Mouse (Mus musculus) kidney, embryonic 16.5 days (tissue): ENCODE measurements around the gene Phrf1. TPM values are rescaled to one million over a fixed set of nuclear protein-coding genes. Genes with fewer than 3 reads are reported as not detected.

Experiments
- ATAC-seq: fragments of 200-750 bp; cut with Nextera tagmentation; 2 replicates; pipeline ENCODE4 v1.8.0; 2017; ENCODE audit warnings: moderate TSS enrichment; ENCODE audit not compliant: low FRiP score, low TSS enrichment
- H3K27ac ChIP-seq: fragments of 300-500 bp; sonication (generic); 2 replicates; pipeline ENCODE4 v1.5.1; 2014; ENCODE audit warnings: low read length
- H3K27me3 ChIP-seq: fragments of 300-500 bp; sonication (generic); 2 replicates; pipeline ENCODE4 v1.6.1; 2014; ENCODE audit warnings: low read length, control low read depth, mixed read lengths; ENCODE audit not compliant: insufficient read depth
- H3K36me3 ChIP-seq: fragments of 300-500 bp; sonication (generic); 2 replicates; pipeline ENCODE4 v1.6.1; 2014; ENCODE audit warnings: low read length, control low read depth, mixed read lengths; ENCODE audit not compliant: insufficient read depth
- H3K4me1 ChIP-seq: fragments of 300-500 bp; sonication (generic); 2 replicates; pipeline ENCODE4 v1.6.1; 2014; ENCODE audit warnings: low read length, control low read depth, mixed read lengths; ENCODE audit not compliant: insufficient read depth
- H3K4me2 ChIP-seq: fragments of 300-500 bp; sonication (generic); replicated peaks from 2 replicates; pipeline ENCODE4 v1.6.1; 2014; ENCODE audit warnings: low read depth, low read length
- H3K4me3 ChIP-seq: fragments of 300-500 bp; sonication (generic); 2 replicates; pipeline ENCODE4 v1.5.1; 2014; ENCODE audit warnings: mild to moderate bottlenecking, low read length
- H3K9ac ChIP-seq: fragments of 300-500 bp; sonication (generic); replicated peaks from 2 replicates; pipeline ENCODE4 v1.6.1; 2014; ENCODE audit warnings: low read length
- H3K9me3 ChIP-seq: fragments of 300-500 bp; sonication (generic); 2 replicates; pipeline ENCODE4 v1.6.1; 2016; ENCODE audit warnings: low read length, control low read depth
- WGBS: fragments of 180-500 bp; shearing (Covaris S2); extraction: QIAGEN DNeasy Blood & Tissue Kit; methylation state at CpG from one replicate; pipeline ENCODE4 v1.1.7; 2014; 5-methylcytosine and 5-hydroxymethylcytosine counted together
- polyA plus RNA-seq: library from polyadenylated mRNA; unstranded; fragments of >200 nt; fragmentation: Nextera tagmentation; extraction: Ambion mirVana; gene quantifications from 2 replicates; pipeline ENCODE4 v1.2.1, GENCODE M21; 2015

Phrf1 gene
- polyA plus RNA-seq, 1 experiment from 2014 or later, result 81.2 TPM

DNA sequence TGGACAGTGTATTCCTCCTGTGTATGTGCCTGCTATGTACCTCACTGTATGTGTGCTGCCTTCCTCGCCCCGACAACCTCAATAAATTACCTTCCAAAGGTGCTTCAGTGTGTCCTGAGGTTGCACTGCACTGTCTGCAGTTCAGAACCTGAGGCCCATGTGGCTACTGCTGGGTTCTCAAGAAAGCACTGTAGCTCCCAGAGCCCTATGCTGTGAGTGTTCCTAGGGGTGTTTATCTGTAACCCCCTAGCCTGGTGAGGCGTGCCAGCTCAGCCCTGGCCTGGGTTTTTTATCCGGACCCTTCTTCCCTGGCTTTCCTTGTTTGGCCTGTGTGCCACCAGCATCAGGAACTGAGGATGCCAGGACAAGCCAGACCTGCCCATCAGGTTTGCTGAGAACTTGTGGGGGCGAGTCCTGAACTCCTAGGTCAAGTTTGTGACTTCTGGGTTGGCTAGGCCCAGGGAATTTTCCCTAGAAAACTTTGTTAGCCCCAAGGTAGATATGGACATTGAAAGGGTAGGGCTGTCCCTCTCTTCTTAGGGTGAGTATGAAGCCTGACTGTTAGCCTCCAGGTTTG is 9.9 kb upstream of the Phrf1 start:
- Histone ChIP-seq H3K4me2 (peak overlapping the region; percentile 16; the same call in 1 of the 2 replicates), H3K36me3 (peaks cover 23% of the 10 kb centered on the region), H3K4me3 (no peak overlapping the region), H3K27me3 (no peaks in the 10 kb centered on the region), H3K27ac (peak overlapping the region; percentile 46; the same call in 1 of the 2 replicates), H3K4me1 (peaks cover 61% of the 10 kb centered on the region), H3K9ac (peak overlapping the region; percentile 44; the same call in 1 of the 2 replicates), H3K9me3 (no peaks in the 10 kb centered on the region)
- WGBS, result 79% methylated on average over 5 of the region's 5 CpGs
- ATAC-seq, result no peak

DNA sequence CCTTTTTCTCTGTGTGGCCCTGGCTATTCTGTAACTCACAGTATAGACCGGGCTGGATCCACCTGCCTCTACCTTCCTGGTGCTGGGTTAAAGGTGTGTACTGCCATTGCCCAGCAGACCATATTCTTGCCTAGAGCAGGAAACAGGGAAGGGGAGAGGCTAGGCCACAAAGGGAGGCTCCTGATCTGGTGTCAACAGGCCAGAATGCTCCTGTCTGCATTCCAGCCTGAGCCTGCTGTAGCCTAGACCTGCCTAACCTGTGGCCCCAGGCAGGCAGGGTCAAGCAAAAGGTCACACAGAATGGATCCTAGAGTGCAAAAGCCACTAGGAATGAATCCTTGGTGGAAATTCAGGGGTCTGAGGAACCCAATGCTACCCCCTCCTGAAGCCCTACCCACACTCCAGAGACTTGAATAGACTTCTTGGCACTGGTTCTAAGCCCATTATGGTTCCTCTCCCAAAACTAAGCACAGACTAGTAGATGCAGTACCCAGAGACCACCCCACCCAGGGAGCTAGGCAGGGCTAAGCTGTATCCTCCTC is 9.0 kb upstream of the Phrf1 start:
- H3K4me2 ChIP-seq, result no peak overlapping the region
- H3K27ac ChIP-seq, result no peak overlapping the region
- H3K9ac ChIP-seq, result 0 out of 2 replicates have a peak overlapping the region, but pooled peaks have one; percentile 34
- H3K9me3 ChIP-seq, result no peaks in the 10 kb centered on the region
- H3K36me3 ChIP-seq, result peaks cover 23% of the 10 kb centered on the region
- H3K27me3 ChIP-seq, result no peaks in the 10 kb centered on the region
- no peak overlapping the region for H3K4me3 ChIP-seq
- 93% methylated on average over 1 of the region's 1 CpGs for WGBS
- no peak for ATAC-seq
- H3K4me1 ChIP-seq, result peaks cover 54% of the 10 kb centered on the region

DNA sequence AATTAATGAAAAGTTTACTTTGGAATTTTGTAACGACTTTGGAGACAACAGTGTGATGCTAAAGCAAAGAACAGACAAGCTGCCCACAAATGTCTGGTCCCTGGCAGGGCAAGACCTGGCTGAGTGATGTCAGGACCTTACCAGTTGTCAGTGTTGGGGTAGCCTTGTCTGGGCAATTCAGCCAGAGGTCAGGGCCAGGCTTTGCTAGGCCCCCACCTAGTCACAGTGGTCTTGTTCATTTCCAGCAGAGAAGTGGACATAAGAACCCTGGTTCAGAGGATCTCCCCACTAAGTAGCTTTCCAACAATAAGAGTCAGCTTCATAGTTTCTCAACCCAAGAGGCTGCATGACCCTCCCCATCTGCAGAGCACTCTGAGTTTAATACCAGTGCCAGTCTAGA is 8.2 kb upstream of the Phrf1 start:
- Histone ChIP-seq H3K36me3 (peaks cover 23% of the 10 kb centered on the region), H3K27me3 (no peaks in the 10 kb centered on the region), H3K4me3 (no peak overlapping the region), H3K4me1 (peaks cover 50% of the 10 kb centered on the region), H3K4me2 (peak overlapping the region; percentile 69), H3K9me3 (no peaks in the 10 kb centered on the region), H3K27ac (no peak overlapping the region), H3K9ac (0 out of 2 replicates have a peak overlapping the region, but pooled peaks have one; percentile 7)
- WGBS, result 80% methylated on average over 1 of the region's 1 CpGs
- ATAC-seq, result no peak

DNA sequence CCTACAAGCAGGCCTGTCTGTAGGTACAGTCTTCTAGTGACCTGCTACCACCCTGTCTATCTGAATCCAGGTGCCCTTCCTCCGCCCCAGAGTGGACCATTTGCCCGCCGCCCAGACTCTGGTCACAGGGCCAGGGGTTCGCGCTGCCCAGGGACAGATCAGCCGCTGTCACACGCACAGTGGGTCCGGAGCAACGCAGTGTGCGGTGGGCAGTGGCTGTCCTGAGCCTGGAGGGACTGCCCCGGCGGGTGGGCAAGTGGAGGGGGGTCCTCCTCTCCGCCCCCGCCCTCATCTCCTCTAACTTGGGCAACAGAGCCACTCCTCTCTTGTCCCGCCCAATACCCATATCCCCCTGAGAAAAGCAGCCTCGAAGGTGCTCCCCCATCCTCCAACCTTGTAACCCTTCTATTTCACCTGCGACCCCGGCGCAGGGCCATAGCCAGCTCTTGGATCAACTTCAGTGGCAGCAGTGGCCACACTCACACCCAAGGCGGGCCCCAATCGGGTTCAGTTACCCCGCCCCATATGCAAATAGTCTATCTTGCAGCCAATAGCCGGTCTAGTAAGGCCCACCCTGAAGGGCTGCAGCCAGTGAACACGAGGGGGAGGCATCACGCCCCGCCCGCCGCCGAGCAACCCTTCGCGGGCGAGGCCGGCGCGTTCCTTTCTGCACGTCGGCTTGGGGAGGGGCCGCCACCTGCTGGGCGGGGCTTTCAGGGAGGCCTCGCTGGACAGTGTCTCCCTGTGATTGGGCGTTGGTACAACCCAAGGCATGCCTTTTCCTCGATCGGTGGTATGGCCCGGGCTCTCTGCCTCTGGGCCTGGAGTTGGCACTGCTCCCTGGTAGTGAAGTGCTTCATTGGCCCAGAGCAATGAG is 7.1 kb upstream of the Phrf1 start:
- no peaks in the 10 kb centered on the region for H3K9me3 ChIP-seq
- H3K4me1 ChIP-seq, result peaks cover 45% of the 10 kb centered on the region
- peak; percentile 98 for ATAC-seq
- WGBS, result 2% methylated on average over 41 of the region's 44 CpGs
- peaks cover 23% of the 10 kb centered on the region for H3K36me3 ChIP-seq
- H3K9ac ChIP-seq, result peak overlapping the region; percentile 70
- H3K27me3 ChIP-seq, result no peaks in the 10 kb centered on the region
- H3K4me2 ChIP-seq, result peak overlapping the region; percentile 69
- H3K4me3 ChIP-seq, result peak overlapping the region; percentile 51
- H3K27ac ChIP-seq, result peak overlapping the region; percentile 93

DNA sequence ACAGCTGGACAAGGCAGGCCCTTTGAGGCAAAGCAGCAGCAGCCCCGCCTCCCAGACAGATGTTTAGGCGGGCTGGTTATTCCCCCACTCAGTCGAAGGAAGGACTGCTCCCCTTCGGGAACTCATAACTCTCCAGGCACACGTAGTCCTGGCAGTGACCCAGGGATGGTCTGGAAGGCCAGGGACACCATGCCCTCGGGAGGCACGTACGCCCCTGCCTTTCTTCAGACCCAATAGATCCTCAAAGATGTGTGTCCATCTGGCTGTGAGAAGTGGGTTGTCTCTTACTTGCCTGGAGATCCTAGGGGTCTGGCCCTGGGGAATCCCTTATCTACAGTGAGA is 6.5 kb upstream of the Phrf1 start:
- Histone ChIP-seq H3K36me3 (peaks cover 23% of the 10 kb centered on the region), H3K4me1 (peaks cover 39% of the 10 kb centered on the region), H3K9me3 (no peaks in the 10 kb centered on the region), H3K4me2 (peak overlapping the region; percentile 69), H3K9ac (peak overlapping the region; percentile 61), H3K27ac (peak overlapping the region; percentile 93), H3K27me3 (no peaks in the 10 kb centered on the region), H3K4me3 (peak overlapping the region; percentile 51)
- no peak for ATAC-seq
- WGBS, result 5% methylated on average over 8 of the region's 8 CpGs

DNA sequence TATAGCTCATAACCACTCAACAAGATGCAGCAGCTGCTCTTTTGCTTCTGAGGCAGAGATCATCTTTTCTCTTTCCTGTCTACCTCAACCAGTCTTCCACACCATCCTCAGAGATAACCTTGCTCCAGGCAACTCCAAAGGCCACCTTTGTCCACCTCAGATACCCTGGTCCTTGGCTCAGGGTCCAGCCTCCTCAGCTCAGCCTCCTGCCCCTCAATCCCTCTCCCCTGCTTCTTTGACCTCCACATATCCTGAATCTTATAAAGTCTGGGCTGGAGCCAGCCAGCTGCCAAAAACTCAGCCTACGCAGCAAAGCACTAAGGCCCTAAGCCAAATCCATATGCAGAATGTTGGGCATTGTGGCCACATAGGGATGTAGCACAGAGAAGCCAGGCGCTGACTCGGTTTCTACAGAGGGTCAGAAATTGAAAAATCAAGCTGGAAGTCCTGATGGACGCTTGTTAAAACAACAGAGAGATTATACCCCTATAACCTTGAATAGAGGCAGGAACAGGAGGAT is 5.8 kb upstream of the Phrf1 start:
- Histone ChIP-seq H3K27ac (peak overlapping the region; percentile 93), H3K27me3 (no peaks in the 10 kb centered on the region), H3K4me1 (peaks cover 33% of the 10 kb centered on the region), H3K4me3 (no peak overlapping the region), H3K9me3 (no peaks in the 10 kb centered on the region), H3K4me2 (no peak overlapping the region), H3K36me3 (peaks cover 17% of the 10 kb centered on the region), H3K9ac (peak overlapping the region; percentile 61; the same call in 1 of the 2 replicates)
- ATAC-seq, result no peak
- 82% methylated on average over 4 of the region's 4 CpGs for WGBS

DNA sequence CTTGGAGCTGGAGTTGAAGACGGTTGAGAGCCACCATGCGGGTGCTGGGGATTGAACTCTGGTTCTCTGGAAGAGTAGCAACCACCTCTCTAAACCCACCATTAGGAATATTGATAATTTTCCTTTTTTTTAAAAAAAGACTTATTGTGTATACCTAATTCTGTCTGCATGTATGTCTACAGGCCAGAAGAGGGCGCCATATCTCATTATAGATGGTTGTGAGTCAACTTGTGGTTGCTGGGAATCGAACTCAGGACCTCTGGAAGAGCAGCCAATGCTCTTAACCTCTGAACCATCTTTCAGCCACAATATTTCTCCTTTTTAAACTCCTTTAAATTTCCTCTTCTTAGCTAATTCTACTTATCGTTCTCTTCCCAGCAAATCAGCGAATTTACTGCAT is 2.0 kb upstream of the Phrf1 start:
- ATAC-seq, result no peak
- H3K4me3 ChIP-seq, result no peak overlapping the region
- H3K9me3 ChIP-seq, result no peaks in the 10 kb centered on the region
- no peaks in the 10 kb centered on the region; the same call in 1 of the 2 replicates for H3K36me3 ChIP-seq
- no peak overlapping the region for H3K27ac ChIP-seq
- no peak overlapping the region for H3K9ac ChIP-seq
- WGBS, result 83% methylated on average over 6 of the region's 6 CpGs
- H3K4me2 ChIP-seq, result no peak overlapping the region
- no peaks in the 10 kb centered on the region for H3K27me3 ChIP-seq
- peaks cover 32% of the 10 kb centered on the region for H3K4me1 ChIP-seq

DNA sequence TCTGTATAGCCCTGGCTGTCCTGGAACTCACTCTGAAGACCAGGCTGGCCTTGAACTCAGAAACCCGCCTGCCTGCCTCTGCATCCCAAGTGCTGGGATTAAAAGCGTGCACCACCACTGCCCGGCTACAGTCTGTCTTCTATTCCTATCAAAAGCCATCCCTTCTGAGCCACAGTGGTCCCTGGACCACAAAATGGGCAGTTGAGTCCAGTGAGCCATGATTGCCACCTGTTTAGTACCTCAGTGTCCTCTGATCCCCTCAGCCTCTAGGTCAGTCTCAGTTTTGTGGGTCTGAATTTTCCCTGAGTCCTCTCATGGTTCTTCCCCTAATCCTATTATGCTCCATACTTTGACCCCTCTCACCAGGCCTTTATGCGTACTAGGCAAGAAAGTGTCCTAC is 788 bp upstream of the Phrf1 start:
- Histone ChIP-seq H3K4me2 (no peak overlapping the region), H3K9me3 (no peaks in the 10 kb centered on the region), H3K27ac (no peak overlapping the region), H3K4me1 (peaks cover 23% of the 10 kb centered on the region), H3K4me3 (no peak overlapping the region), H3K36me3 (peaks cover 3% of the 10 kb centered on the region), H3K9ac (peak overlapping the region; percentile 92; the same call in 1 of the 2 replicates), H3K27me3 (no peaks in the 10 kb centered on the region)
- ATAC-seq, result no peak; the same call in 1 of the 2 replicates
- 80% methylated on average over 4 of the region's 4 CpGs for WGBS

DNA sequence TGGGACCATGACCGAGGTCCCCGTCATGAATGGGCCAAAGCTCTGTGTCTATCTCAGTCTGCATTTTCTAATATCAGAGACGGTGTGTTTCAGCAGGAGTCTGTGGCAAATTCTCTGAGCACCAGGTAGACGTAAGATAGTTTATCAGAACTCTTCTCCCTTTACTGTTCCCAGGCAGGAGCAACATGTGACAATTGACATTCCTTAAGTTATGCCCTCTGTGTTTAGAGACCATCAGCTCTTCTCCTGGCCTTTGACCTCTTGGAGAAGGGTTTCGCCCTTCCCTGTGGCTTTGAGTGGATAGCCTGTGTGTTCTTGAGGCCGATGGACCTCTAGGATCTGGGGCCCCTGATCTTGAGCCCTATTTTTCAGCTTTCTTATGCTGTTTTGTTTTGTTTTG is 1.1 kb downstream of the Phrf1 start:
- no peak overlapping the region for H3K27ac ChIP-seq
- H3K4me1 ChIP-seq, result peaks cover 20% of the 10 kb centered on the region
- peaks cover 20% of the 10 kb centered on the region for H3K36me3 ChIP-seq
- ATAC-seq, result no peak
- H3K4me2 ChIP-seq, result peak overlapping the region; percentile 96
- no peaks in the 10 kb centered on the region for H3K9me3 ChIP-seq
- H3K27me3 ChIP-seq, result no peaks in the 10 kb centered on the region
- WGBS, result 52% methylated on average over 6 of the region's 6 CpGs
- peak overlapping the region; percentile 92 for H3K9ac ChIP-seq
- H3K4me3 ChIP-seq, result peak overlapping the region; percentile 99
